Mouse (Mus musculus): ENCODE data around the gene Zbtb18. TPM values are rescaled to one million over a fixed set of nuclear protein-coding genes. Genes with fewer than 3 reads are reported as not detected.

The Zbtb18 gene
- polyA plus RNA-seq, 2 experiments = 0.55 to 4.5 TPM

DNA sequence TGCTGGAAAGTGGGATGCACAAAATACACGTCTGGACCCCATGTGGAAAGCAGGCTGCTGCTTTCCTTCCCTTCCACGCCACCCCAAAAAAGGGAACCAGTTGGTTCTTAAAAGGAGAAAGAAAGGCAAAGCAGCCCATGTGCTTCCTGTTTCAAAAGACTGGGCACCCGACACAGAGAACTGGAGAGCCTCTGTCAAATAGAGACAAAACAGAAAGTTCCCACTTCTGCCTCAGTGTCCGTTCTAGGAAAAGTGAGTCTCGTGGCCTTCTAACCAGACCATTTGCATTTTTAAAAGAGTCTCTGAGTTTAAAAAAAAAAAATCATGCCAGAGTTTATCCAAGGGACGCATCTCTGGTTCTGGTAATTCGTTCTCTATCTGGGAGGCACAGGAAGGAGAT is 47.7 kb downstream of the Zbtb18 start:
- H3K9me3 ChIP-seq (ENCODE audit: control insufficient read depth, low read length) = no peaks in the 10 kb centered on the region
- ATAC-seq (ENCODE audit: insufficient read depth) = peak; percentile 11; the same call in 1 of the 2 replicates
- peak; percentile 13 to 26 (median 14) for DNase-seq (ENCODE audit: low read depth in 3 of 3, low spot score in 3 of 3)
- TF ChIP-seq CTCF (IDR thresholded peaks at IDR 0.05; ENCODE audit: low read depth) (no peak), EP300 (IDR thresholded peaks at IDR 0.05; ENCODE audit: low read depth) (no peak)
- H3K9ac ChIP-seq (replicated peaks) = no peak overlapping the region
- H3K4me2 ChIP-seq (ENCODE audit: low read depth) = no peak overlapping the region
- no peaks in the 10 kb centered on the region for H3K36me3 ChIP-seq (replicated peaks; ENCODE audit: control insufficient read depth, insufficient read depth, low read depth)
- no peaks in the 10 kb centered on the region for H3K27me3 ChIP-seq (ENCODE audit: control insufficient read depth, insufficient read depth, low read length)
- WGBS (ENCODE audit: insufficient replicate concordance) = 14% methylated on average over 7 of the region's 7 CpGs
- H3K27ac ChIP-seq = no peak overlapping the region
- no peak overlapping the region for H3K4me3 ChIP-seq (ENCODE audit: insufficient read depth in 1 of 2, low read depth in 2 of 2, low read length in 2 of 2)
- 0 out of 4 replicates have a peak, but pooled peaks cover 0 to 2% of the 10 kb centered on the region in 2 experiments for H3K4me1 ChIP-seq (replicated peaks; ENCODE audit: control insufficient read depth in 2 of 2, insufficient read depth in 2 of 2, low read length in 1 of 2)

DNA sequence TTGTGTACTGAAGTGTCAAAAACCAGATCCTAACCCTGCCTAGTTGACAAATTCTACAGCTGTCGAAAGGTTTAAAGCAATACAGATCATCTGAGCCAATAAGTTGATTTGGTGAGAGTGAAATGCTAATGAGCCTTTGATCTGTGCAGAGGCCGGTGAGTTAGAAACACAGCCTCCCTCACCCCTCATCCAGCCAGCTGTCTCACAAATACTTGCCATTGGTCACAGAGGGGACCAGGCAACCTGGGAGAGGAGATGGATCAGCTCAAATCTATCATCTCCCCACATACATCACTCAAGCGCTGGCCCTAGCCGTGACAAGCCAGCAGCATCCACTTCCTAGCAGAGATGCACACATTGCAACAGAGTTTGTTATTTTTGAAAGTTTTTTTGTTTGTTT is 48.7 kb downstream of the Zbtb18 start:
- H3K4me1 ChIP-seq (replicated peaks; ENCODE audit: control insufficient read depth in 2 of 2, insufficient read depth in 2 of 2, low read length in 1 of 2) = 0 out of 4 replicates have a peak, but pooled peaks cover 0 to 2% of the 10 kb centered on the region in 2 experiments
- no peaks in the 10 kb centered on the region for H3K27me3 ChIP-seq (ENCODE audit: control insufficient read depth, insufficient read depth, low read length)
- 59% methylated on average over 4 of the region's 4 CpGs for WGBS (ENCODE audit: insufficient replicate concordance)
- no peaks in the 10 kb centered on the region for H3K36me3 ChIP-seq (replicated peaks; ENCODE audit: control insufficient read depth, insufficient read depth, low read depth)
- DNase-seq (ENCODE audit: low read depth in 3 of 3, low spot score in 3 of 3) (no peak), ATAC-seq (ENCODE audit: insufficient read depth) (no peak)
- no peaks in the 10 kb centered on the region for H3K9me3 ChIP-seq (ENCODE audit: control insufficient read depth, low read length)
- H3K9ac ChIP-seq (replicated peaks) = no peak overlapping the region
- TF ChIP-seq CTCF (IDR thresholded peaks at IDR 0.05; ENCODE audit: low read depth) (no peak), EP300 (IDR thresholded peaks at IDR 0.05; ENCODE audit: low read depth) (no peak)
- no peak overlapping the region for H3K4me3 ChIP-seq (ENCODE audit: insufficient read depth in 1 of 2, low read depth in 2 of 2, low read length in 2 of 2)
- H3K4me2 ChIP-seq (ENCODE audit: low read depth) = no peak overlapping the region
- H3K27ac ChIP-seq = no peak overlapping the region

DNA sequence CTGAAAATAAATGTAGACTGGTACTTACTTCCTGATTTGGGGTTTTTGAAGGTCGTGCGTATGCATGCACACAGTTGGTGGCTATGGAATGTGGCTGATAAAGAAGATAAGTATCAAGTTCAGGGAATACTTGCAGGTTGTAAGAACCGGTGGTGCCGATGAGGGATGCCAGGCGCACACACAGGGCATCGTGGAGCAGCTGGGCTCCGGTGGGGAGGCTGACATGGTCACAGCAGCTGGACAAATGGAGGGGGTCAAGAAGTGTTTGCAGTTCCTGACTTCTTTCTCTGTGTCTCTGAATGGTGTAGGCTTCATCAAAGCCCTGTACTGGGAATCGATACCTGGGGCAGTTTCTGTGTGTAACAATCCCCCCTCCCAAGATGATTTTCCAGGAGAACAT is 49.1 kb downstream of the Zbtb18 start:
- WGBS (ENCODE audit: insufficient replicate concordance) = 43% methylated on average over 8 of the region's 8 CpGs
- H3K4me3 ChIP-seq (ENCODE audit: insufficient read depth in 1 of 2, low read depth in 2 of 2, low read length in 2 of 2) = no peak overlapping the region
- no peaks in the 10 kb centered on the region for H3K36me3 ChIP-seq (replicated peaks; ENCODE audit: control insufficient read depth, insufficient read depth, low read depth)
- H3K27ac ChIP-seq = no peak overlapping the region
- no peak overlapping the region for H3K9ac ChIP-seq (replicated peaks)
- no peak for ATAC-seq (ENCODE audit: insufficient read depth)
- DNase-seq (ENCODE audit: low read depth in 3 of 3, low spot score in 3 of 3) = no peak
- TF ChIP-seq EP300 (IDR thresholded peaks at IDR 0.05; ENCODE audit: low read depth) (no peak), CTCF (IDR thresholded peaks at IDR 0.05; ENCODE audit: low read depth) (no peak)
- 0 out of 4 replicates have a peak, but pooled peaks cover 0 to 2% of the 10 kb centered on the region in 2 experiments for H3K4me1 ChIP-seq (replicated peaks; ENCODE audit: control insufficient read depth in 2 of 2, insufficient read depth in 2 of 2, low read length in 1 of 2)
- H3K4me2 ChIP-seq (ENCODE audit: low read depth) = no peak overlapping the region
- H3K9me3 ChIP-seq (ENCODE audit: control insufficient read depth, low read length) = no peaks in the 10 kb centered on the region
- H3K27me3 ChIP-seq (ENCODE audit: control insufficient read depth, insufficient read depth, low read length) = no peaks in the 10 kb centered on the region

DNA sequence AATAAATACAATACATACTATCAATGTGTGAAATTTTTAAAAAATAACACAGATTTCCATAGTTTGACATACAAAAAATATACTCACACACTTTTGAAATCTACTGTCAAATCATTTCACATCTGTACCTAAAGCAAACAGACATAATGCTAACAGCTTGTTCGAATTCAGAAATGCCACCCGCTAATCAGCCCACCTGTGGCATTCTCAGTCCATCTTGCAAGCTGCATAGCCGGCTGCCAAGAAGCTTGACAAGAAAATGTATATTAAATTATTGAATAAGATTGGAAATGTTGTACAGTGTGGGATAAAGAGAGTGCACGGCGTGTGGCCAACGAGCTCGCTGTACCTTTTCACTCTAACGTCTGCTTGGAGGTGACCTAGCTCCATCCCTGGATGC is 52.2 kb downstream of the Zbtb18 start:
- TF ChIP-seq CTCF (IDR thresholded peaks at IDR 0.05; ENCODE audit: low read depth) = no peak
- no peak for TF ChIP-seq EP300 (IDR thresholded peaks at IDR 0.05; ENCODE audit: low read depth)
- Histone ChIP-seq H3K4me3 (ENCODE audit: insufficient read depth in 1 of 2, low read depth in 2 of 2, low read length in 2 of 2) (no peak overlapping the region), H3K9me3 (ENCODE audit: control insufficient read depth, low read length) (no peaks in the 10 kb centered on the region), H3K36me3 (replicated peaks; ENCODE audit: control insufficient read depth, insufficient read depth, low read depth) (no peaks in the 10 kb centered on the region), H3K27ac (no peak overlapping the region), H3K4me1 (replicated peaks; ENCODE audit: control insufficient read depth in 2 of 2, insufficient read depth in 2 of 2, low read length in 1 of 2) (0 out of 4 replicates have a peak, but pooled peaks cover 0 to 2% of the 10 kb centered on the region in 2 experiments), H3K27me3 (ENCODE audit: control insufficient read depth, insufficient read depth, low read length) (no peaks in the 10 kb centered on the region), H3K4me2 (ENCODE audit: low read depth) (no peak overlapping the region), H3K9ac (replicated peaks) (no peak overlapping the region)
- ATAC-seq (ENCODE audit: insufficient read depth) (no peak), DNase-seq (ENCODE audit: low read depth in 3 of 3, low spot score in 3 of 3) (no peak)
- WGBS (ENCODE audit: insufficient replicate concordance) = 74% methylated on average over 8 of the region's 8 CpGs

DNA sequence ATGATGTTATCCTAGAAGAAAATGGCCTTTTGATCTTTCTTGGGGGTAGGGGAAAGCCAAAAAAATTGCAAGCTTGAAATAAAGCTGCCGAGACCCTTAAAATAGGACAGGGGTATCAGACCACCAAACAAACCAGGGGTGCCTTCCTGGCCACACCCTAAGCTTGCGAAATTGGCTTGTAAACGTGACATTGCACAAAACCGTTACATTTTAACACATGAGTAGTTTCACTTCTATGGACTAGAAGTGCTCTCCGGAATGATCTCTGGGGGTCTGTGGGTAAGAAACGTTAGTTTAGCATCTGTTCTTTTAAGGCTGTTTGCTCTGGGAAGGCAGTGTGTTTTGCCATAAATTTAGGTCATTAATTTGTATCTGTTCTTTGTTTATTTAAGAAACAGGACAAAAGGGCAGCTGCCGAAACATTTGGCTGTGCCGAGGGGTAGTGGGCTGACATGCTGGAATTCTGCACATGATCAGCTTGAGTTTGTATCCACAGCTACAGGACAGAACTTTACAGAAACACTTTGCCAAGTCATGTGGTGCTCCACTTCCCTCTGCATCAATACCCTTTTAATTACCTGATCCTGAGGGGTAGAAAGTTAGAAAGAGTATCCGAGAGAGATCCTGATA is 52.9 kb downstream of the Zbtb18 start:
- Histone ChIP-seq H3K4me1 (replicated peaks; ENCODE audit: control insufficient read depth in 2 of 2, insufficient read depth in 2 of 2, low read length in 1 of 2) (0 out of 4 replicates have a peak, but pooled peaks cover 0 to 2% of the 10 kb centered on the region in 2 experiments), H3K27me3 (ENCODE audit: control insufficient read depth, insufficient read depth, low read length) (no peaks in the 10 kb centered on the region), H3K9me3 (ENCODE audit: control insufficient read depth, low read length) (no peaks in the 10 kb centered on the region), H3K36me3 (replicated peaks; ENCODE audit: control insufficient read depth, insufficient read depth, low read depth) (no peaks in the 10 kb centered on the region), H3K4me2 (ENCODE audit: low read depth) (peak overlapping the region; percentile 34), H3K9ac (replicated peaks) (no peak overlapping the region), H3K27ac (no peak overlapping the region), H3K4me3 (ENCODE audit: insufficient read depth in 1 of 2, low read depth in 2 of 2, low read length in 2 of 2) (peak overlapping the region in 1 of 2 experiments; percentile 32; a peak in 2 of 4 replicates)
- ATAC-seq (ENCODE audit: insufficient read depth) (no peak), DNase-seq (ENCODE audit: low read depth in 3 of 3, low spot score in 3 of 3) (no peak)
- TF ChIP-seq EP300 (IDR thresholded peaks at IDR 0.05; ENCODE audit: low read depth) (no peak), CTCF (IDR thresholded peaks at IDR 0.05; ENCODE audit: low read depth) (no peak)
- 34% methylated on average over 9 of the region's 9 CpGs for WGBS (ENCODE audit: insufficient replicate concordance)

Other genes with a start within 250 kb of the Zbtb18 start
- gene Akt3, start 184.1 kb upstream of the Zbtb18 start, polyA plus RNA-seq (2012; rRNA removed) = 0.88 and 1.1 TPM in 2 replicates
- gene Akt3, start 184.1 kb upstream of the Zbtb18 start, polyA plus RNA-seq (2014; fragmentation: Nextera tagmentation; extraction: Ambion mirVana) = 0.49 and 0.56 TPM in 2 replicates